Mouse (Mus musculus) liver, embryonic 16.5 days (tissue): Measurements from ENCODE around the gene Gys1. TPM values are rescaled to one million over a fixed set of nuclear protein-coding genes. Genes with fewer than 3 reads are reported as not detected.
"Not testable (repeated sequence)": the region's sequence is repeated elsewhere in the genome, so short reads cannot be mapped to it uniquely, and the experiment has no call there.

ENCODE experiments used
- ATAC-seq: fragments of 200-750 bp; cut with Nextera tagmentation; 2 replicates; pipeline ENCODE4 v1.8.0; 2017; ENCODE audit warnings: low read depth, mild to moderate bottlenecking, moderate number of reproducible peaks, moderate library complexity
- H3K27ac ChIP-seq: fragments of 300-500 bp; sonication (generic); 2 replicates; pipeline ENCODE4 v1.5.1; 2014; ENCODE audit warnings: mild to moderate bottlenecking, low read length
- H3K27me3 ChIP-seq: fragments of 300-500 bp; sonication (generic); 2 replicates; pipeline ENCODE4 v1.6.1; 2014; ENCODE audit warnings: low read depth, low read length, mixed read lengths; ENCODE audit not compliant: control insufficient read depth, insufficient read depth
- H3K36me3 ChIP-seq: fragments of 300-500 bp; sonication (generic); 2 replicates; pipeline ENCODE4 v1.6.1; 2014; ENCODE audit warnings: mild to moderate bottlenecking; ENCODE audit not compliant: control insufficient read depth, insufficient read depth
- H3K4me1 ChIP-seq: fragments of 300-500 bp; sonication (generic); 2 replicates; pipeline ENCODE4 v1.6.1; 2014; ENCODE audit warnings: low read depth, low read length, mixed read lengths; ENCODE audit not compliant: control insufficient read depth
- H3K4me2 ChIP-seq: fragments of 300-500 bp; sonication (generic); 2 replicates; pipeline ENCODE4 v1.6.1; 2014; ENCODE audit warnings: low read depth, low read length, mixed read lengths
- H3K4me3 ChIP-seq: fragments of 300-500 bp; sonication (generic); 2 replicates; pipeline ENCODE4 v1.5.1; 2014; ENCODE audit warnings: low read depth, mild to moderate bottlenecking, low read length
- H3K9ac ChIP-seq: fragments of 300-500 bp; sonication (generic); 2 replicates; pipeline ENCODE4 v1.6.1; 2014; ENCODE audit warnings: low read depth, low read length
- H3K9me3 ChIP-seq: fragments of 300-500 bp; sonication (generic); replicated peaks from 2 replicates; pipeline ENCODE4 v1.6.1; 2016; ENCODE audit warnings: low read length; ENCODE audit not compliant: control insufficient read depth
- WGBS: fragments of 180-500 bp; shearing (Covaris S2); extraction: QIAGEN DNeasy Blood & Tissue Kit; methylation state at CpG from one replicate; pipeline ENCODE4 v1.1.7; 2014; ENCODE audit not compliant: insufficient replicate concordance; 5-methylcytosine and 5-hydroxymethylcytosine counted together
- polyA plus RNA-seq: library from polyadenylated mRNA; unstranded; fragments of >200 nt; fragmentation: Nextera tagmentation; extraction: Ambion mirVana; gene quantifications from 2 replicates; pipeline ENCODE4 v1.2.1, GENCODE M21; 2015

Gys1 gene
- polyA plus RNA-seq, 1 experiment from 2014 or later: 8.9 TPM

DNA sequence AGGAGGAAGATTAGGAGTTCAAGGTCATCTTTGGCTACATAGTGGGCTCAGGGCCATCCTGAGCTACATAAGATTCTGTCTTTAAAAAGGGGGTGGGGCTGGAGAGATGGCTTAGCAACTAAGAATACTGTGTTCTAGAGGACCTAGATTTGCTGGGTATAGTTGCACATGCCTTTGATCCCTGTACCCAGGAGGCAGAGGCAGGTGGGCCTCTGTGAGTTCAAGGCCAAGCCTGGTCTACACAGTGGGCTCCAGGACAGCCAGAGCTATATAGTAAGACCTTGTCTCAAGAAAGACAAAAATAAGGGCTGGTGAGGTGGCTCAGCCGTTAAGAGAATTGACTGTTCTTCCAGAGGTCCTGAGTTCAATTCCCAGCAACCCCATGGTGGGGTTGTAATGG is 15.3 kb downstream of the Gys1 start:
- peaks cover 14% of the 10 kb centered on the region for H3K4me1 ChIP-seq
- ATAC-seq: no peak
- H3K4me2 ChIP-seq: no peak overlapping the region
- H3K9ac ChIP-seq: no peak overlapping the region
- H3K27ac ChIP-seq: no peak overlapping the region
- H3K27me3 ChIP-seq: no peaks in the 10 kb centered on the region
- WGBS: 84% methylated on average over 1 of the region's 1 CpGs
- H3K36me3 ChIP-seq: peaks cover 5% of the 10 kb centered on the region
- H3K9me3 ChIP-seq: no peaks in the 10 kb centered on the region
- H3K4me3 ChIP-seq: no peak overlapping the region

DNA sequence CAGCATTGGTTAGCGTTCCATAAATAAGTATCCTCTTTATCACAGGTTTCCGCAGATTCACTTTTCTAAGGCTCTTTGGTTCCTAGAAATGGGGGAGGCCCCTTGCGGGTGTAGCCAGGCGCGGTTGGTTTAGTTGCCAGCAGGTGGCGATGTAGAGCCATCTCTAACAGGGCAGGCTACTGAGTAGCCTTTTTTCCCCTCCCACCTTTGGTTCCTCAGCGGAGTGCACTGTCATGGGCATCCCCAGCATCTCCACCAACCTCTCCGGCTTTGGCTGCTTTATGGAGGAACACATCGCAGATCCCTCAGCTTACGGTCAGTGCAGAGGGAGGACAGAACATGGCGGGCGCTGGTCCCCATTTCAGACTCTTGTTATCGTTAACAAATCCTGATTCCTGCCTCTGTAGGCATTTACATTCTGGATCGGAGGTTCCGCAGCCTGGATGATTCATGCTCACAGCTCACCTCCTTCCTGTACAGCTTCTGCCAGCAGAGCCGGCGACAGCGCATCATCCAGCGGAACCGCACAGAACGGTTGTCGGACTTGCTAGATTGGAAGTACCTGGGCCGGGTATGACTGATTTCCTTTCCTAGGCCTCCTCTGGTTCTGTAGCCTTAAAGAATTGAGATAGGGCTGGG is 16.8 kb downstream of the Gys1 start:
- H3K27me3 ChIP-seq: no peaks in the 10 kb centered on the region
- H3K9me3 ChIP-seq: no peaks in the 10 kb centered on the region
- no peak overlapping the region for H3K4me2 ChIP-seq
- H3K36me3 ChIP-seq: peaks cover 5% of the 10 kb centered on the region; the same call in 1 of the 2 replicates
- H3K9ac ChIP-seq: no peak overlapping the region
- peaks cover 20% of the 10 kb centered on the region for H3K4me1 ChIP-seq
- 51% methylated on average over 23 of the region's 23 CpGs for WGBS
- ATAC-seq: peak; percentile 76
- H3K27ac ChIP-seq: no peak overlapping the region
- H3K4me3 ChIP-seq: no peak overlapping the region

DNA sequence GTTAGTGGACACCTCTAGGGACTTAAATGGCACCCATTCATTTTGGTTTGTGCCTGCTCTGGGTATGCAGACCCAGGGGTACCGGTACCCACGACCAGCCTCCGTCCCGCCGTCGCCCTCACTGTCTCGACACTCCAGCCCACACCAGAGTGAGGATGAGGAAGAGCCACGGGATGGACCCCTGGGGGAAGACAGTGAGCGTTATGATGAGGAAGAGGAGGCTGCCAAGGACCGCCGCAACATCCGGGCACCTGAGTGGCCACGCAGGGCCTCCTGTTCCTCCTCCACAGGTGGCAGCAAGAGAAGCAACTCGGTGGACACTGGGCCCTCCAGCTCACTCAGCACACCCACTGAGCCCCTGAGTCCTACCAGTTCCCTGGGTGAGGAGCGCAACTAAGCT is 20.3 kb downstream of the Gys1 start:
- no peak for ATAC-seq
- Histone ChIP-seq H3K9me3 (no peaks in the 10 kb centered on the region), H3K9ac (no peak overlapping the region), H3K4me1 (peaks cover 36% of the 10 kb centered on the region), H3K4me3 (no peak overlapping the region), H3K36me3 (peaks cover 25% of the 10 kb centered on the region), H3K27me3 (no peaks in the 10 kb centered on the region), H3K4me2 (no peak overlapping the region), H3K27ac (no peak overlapping the region)
- 89% methylated on average over 15 of the region's 15 CpGs for WGBS

DNA sequence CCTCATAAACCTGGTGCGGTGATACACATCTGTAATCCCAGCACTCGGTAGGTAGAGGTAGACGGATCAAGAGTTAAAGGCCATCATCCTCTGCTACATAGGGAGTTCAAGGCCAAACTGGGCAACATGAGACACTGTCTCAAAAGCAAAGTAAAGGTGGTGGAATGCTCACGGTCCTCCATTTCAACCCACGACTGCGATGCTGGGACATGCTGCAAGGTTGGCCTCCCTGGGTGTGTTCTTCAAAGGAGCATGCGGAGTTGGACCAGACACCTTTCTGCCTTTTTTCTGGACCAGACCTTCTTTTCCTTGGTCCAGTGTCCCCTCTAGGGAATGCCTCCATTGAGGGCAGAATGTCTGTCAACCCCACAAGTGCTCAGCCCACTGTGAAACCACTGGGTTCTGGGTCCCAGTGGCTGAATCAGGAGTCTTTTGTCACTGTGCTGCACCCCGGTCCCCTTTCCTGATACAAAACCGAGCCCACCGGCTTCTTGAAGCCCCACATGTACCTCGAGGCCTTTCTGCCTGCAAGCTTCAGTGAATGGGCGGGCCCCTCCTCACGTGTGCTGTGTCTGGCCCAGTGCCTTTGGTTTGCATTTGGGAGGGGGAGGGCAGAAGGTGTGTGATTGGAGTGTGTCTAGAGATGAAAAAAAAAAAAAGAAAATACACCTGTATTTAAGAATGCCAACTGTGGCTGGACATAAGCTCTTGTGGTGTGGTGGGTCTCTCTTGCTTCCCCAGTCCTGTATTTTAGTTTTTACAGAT is 21.5 kb downstream of the Gys1 start:
- H3K36me3 ChIP-seq: peaks cover 25% of the 10 kb centered on the region
- H3K27me3 ChIP-seq: no peaks in the 10 kb centered on the region
- no peak for ATAC-seq
- 76% methylated on average over 13 of the region's 13 CpGs for WGBS
- peaks cover 48% of the 10 kb centered on the region for H3K4me1 ChIP-seq
- peak overlapping the region; percentile 93; the same call in 1 of the 2 replicates for H3K27ac ChIP-seq
- H3K4me2 ChIP-seq: no peak overlapping the region
- H3K9me3 ChIP-seq: no peaks in the 10 kb centered on the region
- no peak overlapping the region for H3K4me3 ChIP-seq
- H3K9ac ChIP-seq: no peak overlapping the region

DNA sequence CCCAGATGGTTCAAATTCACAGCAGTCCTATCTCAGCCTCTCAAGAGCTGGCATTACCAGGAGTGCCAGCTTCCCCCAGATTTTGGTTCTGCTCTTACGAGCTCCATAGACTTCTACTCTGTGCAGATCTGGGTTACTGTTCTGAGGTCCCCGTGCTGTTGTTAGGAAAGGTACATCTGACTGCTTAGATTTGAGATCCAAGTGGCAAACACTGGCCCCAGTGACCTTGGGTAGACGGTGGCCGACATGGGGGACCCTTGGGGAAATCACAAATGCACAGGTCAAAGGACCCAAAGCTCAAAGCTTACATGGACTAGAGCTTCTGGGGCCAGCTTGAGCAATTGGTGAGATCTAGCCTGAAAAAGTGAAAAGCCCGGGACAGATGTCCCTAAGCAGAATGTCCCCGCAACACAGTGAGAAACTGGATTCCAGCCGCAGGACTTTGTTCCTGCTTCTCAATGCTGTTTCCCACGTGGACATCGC is 22.1 kb downstream of the Gys1 start:
- Histone ChIP-seq H3K36me3 (peaks cover 25% of the 10 kb centered on the region), H3K9ac (no peak overlapping the region; the same call in 1 of the 2 replicates), H3K9me3 (no peaks in the 10 kb centered on the region), H3K27me3 (no peaks in the 10 kb centered on the region), H3K4me2 (peak overlapping the region; percentile 84), H3K4me3 (peak overlapping the region; percentile 70), H3K4me1 (peaks cover 47% of the 10 kb centered on the region), H3K27ac (peak overlapping the region; percentile 93)
- 47% methylated on average over 9 of the region's 9 CpGs for WGBS
- ATAC-seq: no peak

DNA sequence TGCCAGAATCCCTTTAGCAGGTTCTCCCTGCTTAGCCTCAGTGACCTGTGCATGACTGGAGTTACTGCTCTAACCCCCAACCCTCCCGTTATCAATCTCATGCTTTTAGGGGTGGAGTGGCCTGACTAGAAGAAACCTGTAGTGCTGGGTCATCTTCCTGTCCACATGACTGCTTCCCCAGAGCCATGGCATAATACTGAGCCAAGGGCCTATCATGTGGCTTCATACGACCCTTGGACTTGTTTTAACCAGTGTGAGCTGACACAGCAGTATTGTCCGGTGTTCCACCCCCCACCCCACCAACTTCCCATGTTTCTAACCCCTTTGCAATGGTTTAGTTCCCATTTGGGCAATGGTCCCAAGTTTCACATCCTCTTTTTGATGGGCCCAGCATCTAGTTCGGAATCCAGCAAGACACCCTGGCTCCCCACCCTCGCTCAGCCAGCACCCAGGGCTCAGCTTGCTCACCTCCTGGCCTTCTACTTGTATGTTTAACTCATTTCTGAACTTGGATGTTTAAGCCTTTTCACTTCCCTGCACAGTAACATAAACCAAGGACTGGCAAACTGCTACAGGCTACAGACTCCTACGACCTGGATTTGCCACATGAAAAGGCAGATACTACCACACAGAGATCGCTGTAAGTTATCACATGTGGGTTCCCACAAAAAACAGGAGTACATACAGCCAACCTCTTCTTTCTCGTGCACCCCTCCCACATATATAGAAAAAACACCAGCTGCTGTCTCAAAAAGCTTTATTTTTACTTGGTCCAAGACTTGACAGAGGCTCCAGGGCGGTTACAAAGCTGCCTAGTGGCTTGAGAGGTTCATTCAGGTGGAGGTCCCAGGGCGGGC is 22.8 kb downstream of the Gys1 start:
- Histone ChIP-seq H3K4me1 (peaks cover 50% of the 10 kb centered on the region), H3K4me3 (peak overlapping the region; percentile 70), H3K9me3 (no peaks in the 10 kb centered on the region), H3K4me2 (peak overlapping the region; percentile 84), H3K27ac (peak overlapping the region; percentile 93), H3K9ac (peak overlapping the region; percentile 43), H3K27me3 (no peaks in the 10 kb centered on the region), H3K36me3 (peaks cover 27% of the 10 kb centered on the region)
- 40% methylated on average over 10 of the region's 10 CpGs for WGBS
- peak; percentile 15 for ATAC-seq

DNA sequence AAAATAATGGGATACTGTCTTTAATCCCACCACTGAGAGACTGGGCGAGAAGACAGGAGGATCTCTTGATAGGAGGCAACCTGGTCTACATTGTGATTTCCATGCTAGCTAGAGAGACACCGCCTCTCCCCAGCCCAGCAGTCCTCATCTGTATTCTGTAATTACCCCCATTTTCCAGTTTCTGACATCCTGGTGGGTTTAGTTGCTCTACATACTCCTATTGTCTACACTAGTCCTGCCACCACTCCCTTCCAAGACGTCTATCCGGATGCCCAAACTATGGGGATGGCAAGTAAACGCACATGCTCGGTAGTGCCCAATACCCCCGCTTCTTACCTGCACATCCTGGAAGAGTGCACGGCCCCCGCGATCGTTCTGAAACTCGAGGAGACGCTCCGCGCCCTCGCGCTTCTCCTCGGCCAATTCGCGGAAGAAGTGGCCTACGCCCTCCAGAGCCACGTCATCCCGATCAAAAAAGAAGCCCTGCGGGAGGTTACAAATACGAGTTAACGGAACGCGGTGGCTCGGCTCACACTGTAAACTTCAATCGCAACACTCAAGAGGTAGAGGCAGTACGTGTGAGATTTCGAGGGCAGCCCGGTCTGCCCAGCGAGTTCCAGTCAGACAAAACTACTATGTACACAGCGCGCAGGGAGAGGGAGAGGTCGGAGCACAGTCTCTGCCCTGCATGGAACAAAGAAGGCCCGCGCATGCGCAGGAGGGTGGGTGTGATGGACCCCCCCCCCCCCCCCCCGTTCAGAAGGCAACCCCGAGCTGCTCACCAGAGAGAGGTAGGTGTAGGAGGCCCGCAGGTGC is 24.3 kb downstream of the Gys1 start:
- peak overlapping the region; percentile 71 for H3K9ac ChIP-seq
- no peaks in the 10 kb centered on the region for H3K27me3 ChIP-seq
- H3K4me3 ChIP-seq: peak overlapping the region; percentile 70
- peak overlapping the region; percentile 84 for H3K4me2 ChIP-seq
- peaks cover 29% of the 10 kb centered on the region for H3K36me3 ChIP-seq
- peak; percentile 28 for ATAC-seq
- peak overlapping the region; percentile 93 for H3K27ac ChIP-seq
- 1% methylated on average over 41 of the region's 43 CpGs for whole genome bisulfite sequencing
- no peaks in the 10 kb centered on the region for H3K9me3 ChIP-seq
- peaks cover 50% of the 10 kb centered on the region for H3K4me1 ChIP-seq

DNA sequence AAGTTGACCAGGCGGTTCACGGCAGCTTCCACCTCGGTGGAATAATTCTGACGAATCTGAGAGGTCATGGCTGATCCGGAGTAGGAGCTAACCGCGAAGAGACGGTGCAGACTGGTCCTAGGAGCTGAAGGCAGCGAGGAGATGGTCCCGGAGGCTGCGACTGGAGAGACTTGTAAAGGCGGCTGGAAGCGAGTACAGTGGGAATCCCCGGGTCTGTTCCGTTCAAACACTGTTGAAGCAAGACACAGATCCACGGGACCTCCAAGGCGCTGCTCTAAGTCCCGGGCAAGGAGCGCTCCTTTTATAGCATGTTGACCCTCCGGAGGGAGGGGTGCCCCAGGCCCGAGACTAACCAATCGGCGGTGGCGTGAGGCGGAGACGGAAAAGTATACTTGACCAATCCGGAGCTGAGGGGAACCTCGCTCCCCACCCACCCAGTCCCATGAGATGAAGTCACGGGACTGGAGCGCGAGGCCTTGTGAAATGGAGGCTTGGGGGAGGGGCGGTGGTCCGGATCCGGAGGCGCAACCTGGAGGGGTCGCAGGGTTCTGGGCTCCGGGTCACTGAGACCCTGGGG is 25.0 kb downstream of the Gys1 start, which contains the start of gene Ftl1:
Gene Ftl1, minus strand, starts transcription at position 321 of the 577 bp plus-strand sequence.
- WGBS: under 1% methylated on average over 35 of the region's 37 CpGs
- peaks cover 29% of the 10 kb centered on the region for H3K36me3 ChIP-seq

More for the DNA sequence above, 25.0 kb downstream of the Gys1 start, which contains the start of gene Ftl1:
- peak within 1 kb of the TSS; percentile 71 for H3K9ac ChIP-seq
- H3K9me3 ChIP-seq, H3K27me3 ChIP-seq: not testable (repeated sequence)
- H3K27ac ChIP-seq: peak within 1 kb of the TSS; percentile 99
- peaks cover 50% of the 10 kb centered on the region for H3K4me1 ChIP-seq
- peak; percentile 88 for ATAC-seq
- peak within 1 kb of the TSS; percentile 84 for H3K4me2 ChIP-seq
- peak within 1 kb of the TSS; percentile 70 for H3K4me3 ChIP-seq
